Mouse (Mus musculus) bone marrow macrophage, adult 2 months (primary cell): ENCODE data around the gene Plin2.

ENCODE experiments used
- CTCF ChIP-seq: IDR thresholded peaks from 2 replicates; pipeline ENCODE4 v1.5.1; 2012; ENCODE audit warnings: low read depth, mild to moderate bottlenecking, low read length, moderate library complexity
- POLR2A ChIP-seq: IDR thresholded peaks from 2 replicates; pipeline ENCODE4 v1.6.1; 2012; ENCODE audit warnings: mild to moderate bottlenecking, low read depth, low read length, borderline replicate concordance

- no peak for TF ChIP-seq POLR2A
- no peak for TF ChIP-seq CTCF
Observed at GRCm38 (mm10) chr4:86712751-86713195, 42.9 kb upstream of the Plin2 start.
